Mouse (Mus musculus): ENCODE results near the gene Pold4. TPM values are rescaled to one million over a fixed set of nuclear protein-coding genes. Genes with fewer than 3 reads are reported as not detected.

The Pold4 gene
- polyA plus RNA-seq (2012; rRNA removed) = 104 and 117 TPM in 2 replicates

- Histone ChIP-seq H3K4me3 (ENCODE audit: control insufficient read depth, insufficient read depth, low read length) (peak within 1 kb of the TSS; percentile 77), H3K4me1 (replicated peaks; ENCODE audit: control insufficient read depth, insufficient read depth, low read length) (peaks cover 27% of the 10 kb centered on the region), H3K27me3 (ENCODE audit: control insufficient read depth, insufficient read depth, low read length) (no peaks in the 10 kb centered on the region), H3K36me3 (ENCODE audit: control insufficient read depth, insufficient read depth, low read length) (no peaks in the 10 kb centered on the region), H3K27ac (ENCODE audit: control insufficient read depth, insufficient read depth, low read length) (peak within 1 kb of the TSS; percentile 35)
- peak; percentile 97 for DNase-seq
- 15% methylated on average over 26 of the region's 26 CpGs for WGBS
- no peak for TF ChIP-seq CTCF (IDR thresholded peaks at IDR 0.05; ENCODE audit: borderline replicate concordance, control insufficient read depth, extremely low read depth, insufficient read depth, low read length, poor library complexity)
- TF ChIP-seq POLR2A (IDR thresholded peaks at IDR 0.05; ENCODE audit: control insufficient read depth, extremely low read depth, insufficient read depth, low read length, poor library complexity) = peak; percentile 54
Observed at GRCm38 (mm10) chr19:4231253-4232185, at the start of gene Pold4. TSS of gene Pold4 (plus strand) at chr19:4231899.

- Histone ChIP-seq H3K27ac (ENCODE audit: control insufficient read depth, insufficient read depth, low read length) (peak overlapping the region; percentile 98; the same call in 1 of the 2 replicates), H3K4me3 (ENCODE audit: control insufficient read depth, insufficient read depth, low read length) (no peak overlapping the region), H3K27me3 (ENCODE audit: control insufficient read depth, insufficient read depth, low read length) (no peaks in the 10 kb centered on the region), H3K36me3 (ENCODE audit: control insufficient read depth, insufficient read depth, low read length) (peaks cover 51% of the 10 kb centered on the region), H3K4me1 (replicated peaks; ENCODE audit: control insufficient read depth, insufficient read depth, low read length) (peaks cover 56% of the 10 kb centered on the region)
- DNase-seq = no peak
- TF ChIP-seq POLR2A (IDR thresholded peaks at IDR 0.05; ENCODE audit: control insufficient read depth, extremely low read depth, insufficient read depth, low read length, poor library complexity) (no peak), CTCF (IDR thresholded peaks at IDR 0.05; ENCODE audit: borderline replicate concordance, control insufficient read depth, extremely low read depth, insufficient read depth, low read length, poor library complexity) (no peak)
- 100% methylated on average over 2 of the region's 2 CpGs for WGBS
Observed at GRCm38 (mm10) chr19:4183689-4184088, 48.0 kb upstream of the Pold4 start.

GRCm38 (mm10) chr19:4184976-4185975 lies 46.4 kb upstream of the Pold4 start:
- H3K4me3 ChIP-seq (ENCODE audit: control insufficient read depth, insufficient read depth, low read length) = peak overlapping the region; percentile 23
- H3K36me3 ChIP-seq (ENCODE audit: control insufficient read depth, insufficient read depth, low read length) = peaks cover 45% of the 10 kb centered on the region
- WGBS = 6% methylated on average over 15 of the region's 15 CpGs
- peak; percentile 87 for DNase-seq
- H3K27me3 ChIP-seq (ENCODE audit: control insufficient read depth, insufficient read depth, low read length) = no peaks in the 10 kb centered on the region
- H3K27ac ChIP-seq (ENCODE audit: control insufficient read depth, insufficient read depth, low read length) = peak overlapping the region; percentile 98
- TF ChIP-seq CTCF (IDR thresholded peaks at IDR 0.05; ENCODE audit: borderline replicate concordance, control insufficient read depth, extremely low read depth, insufficient read depth, low read length, poor library complexity) (no peak), POLR2A (IDR thresholded peaks at IDR 0.05; ENCODE audit: control insufficient read depth, extremely low read depth, insufficient read depth, low read length, poor library complexity) (peak; percentile 17; the same call in 1 of the 2 replicates)
- peaks cover 67% of the 10 kb centered on the region for H3K4me1 ChIP-seq (replicated peaks; ENCODE audit: control insufficient read depth, insufficient read depth, low read length)

GRCm38 (mm10) chr19:4187303-4187702 lies 44.4 kb upstream of the Pold4 start:
- H3K36me3 ChIP-seq (ENCODE audit: control insufficient read depth, insufficient read depth, low read length) = peaks cover 36% of the 10 kb centered on the region
- peak overlapping the region; percentile 98 for H3K27ac ChIP-seq (ENCODE audit: control insufficient read depth, insufficient read depth, low read length)
- H3K4me3 ChIP-seq (ENCODE audit: control insufficient read depth, insufficient read depth, low read length) = peak overlapping the region; percentile 42
- no peaks in the 10 kb centered on the region for H3K27me3 ChIP-seq (ENCODE audit: control insufficient read depth, insufficient read depth, low read length)
- TF ChIP-seq POLR2A (IDR thresholded peaks at IDR 0.05; ENCODE audit: control insufficient read depth, extremely low read depth, insufficient read depth, low read length, poor library complexity) = no peak
- no peak for TF ChIP-seq CTCF (IDR thresholded peaks at IDR 0.05; ENCODE audit: borderline replicate concordance, control insufficient read depth, extremely low read depth, insufficient read depth, low read length, poor library complexity)
- WGBS = 16% methylated on average over 3 of the region's 3 CpGs
- H3K4me1 ChIP-seq (replicated peaks; ENCODE audit: control insufficient read depth, insufficient read depth, low read length) = peaks cover 63% of the 10 kb centered on the region
- no peak for DNase-seq

GRCm38 (mm10) chr19:4189051-4189620 lies 42.6 kb upstream of the Pold4 start:
- H3K27ac ChIP-seq (ENCODE audit: control insufficient read depth, insufficient read depth, low read length) = peak overlapping the region; percentile 30
- no peak for DNase-seq
- peak overlapping the region; percentile 96 for H3K4me3 ChIP-seq (ENCODE audit: control insufficient read depth, insufficient read depth, low read length)

More at GRCm38 (mm10) chr19:4189051-4189620, 42.6 kb upstream of the Pold4 start:
- WGBS = 11% methylated on average over 12 of the region's 12 CpGs
- no peaks in the 10 kb centered on the region for H3K27me3 ChIP-seq (ENCODE audit: control insufficient read depth, insufficient read depth, low read length)
- TF ChIP-seq CTCF (IDR thresholded peaks at IDR 0.05; ENCODE audit: borderline replicate concordance, control insufficient read depth, extremely low read depth, insufficient read depth, low read length, poor library complexity) = no peak
- 0 out of 2 replicates have a peak, but pooled peaks have one; percentile 19 for TF ChIP-seq POLR2A (IDR thresholded peaks at IDR 0.05; ENCODE audit: control insufficient read depth, extremely low read depth, insufficient read depth, low read length, poor library complexity)
- H3K4me1 ChIP-seq (replicated peaks; ENCODE audit: control insufficient read depth, insufficient read depth, low read length) = peaks cover 66% of the 10 kb centered on the region
- peaks cover 24% of the 10 kb centered on the region for H3K36me3 ChIP-seq (ENCODE audit: control insufficient read depth, insufficient read depth, low read length)

Data from thymus, adult 2 months (tissue).